ENCODE assay signal across 8 mouse cellular contexts in the genomic region with DNA sequence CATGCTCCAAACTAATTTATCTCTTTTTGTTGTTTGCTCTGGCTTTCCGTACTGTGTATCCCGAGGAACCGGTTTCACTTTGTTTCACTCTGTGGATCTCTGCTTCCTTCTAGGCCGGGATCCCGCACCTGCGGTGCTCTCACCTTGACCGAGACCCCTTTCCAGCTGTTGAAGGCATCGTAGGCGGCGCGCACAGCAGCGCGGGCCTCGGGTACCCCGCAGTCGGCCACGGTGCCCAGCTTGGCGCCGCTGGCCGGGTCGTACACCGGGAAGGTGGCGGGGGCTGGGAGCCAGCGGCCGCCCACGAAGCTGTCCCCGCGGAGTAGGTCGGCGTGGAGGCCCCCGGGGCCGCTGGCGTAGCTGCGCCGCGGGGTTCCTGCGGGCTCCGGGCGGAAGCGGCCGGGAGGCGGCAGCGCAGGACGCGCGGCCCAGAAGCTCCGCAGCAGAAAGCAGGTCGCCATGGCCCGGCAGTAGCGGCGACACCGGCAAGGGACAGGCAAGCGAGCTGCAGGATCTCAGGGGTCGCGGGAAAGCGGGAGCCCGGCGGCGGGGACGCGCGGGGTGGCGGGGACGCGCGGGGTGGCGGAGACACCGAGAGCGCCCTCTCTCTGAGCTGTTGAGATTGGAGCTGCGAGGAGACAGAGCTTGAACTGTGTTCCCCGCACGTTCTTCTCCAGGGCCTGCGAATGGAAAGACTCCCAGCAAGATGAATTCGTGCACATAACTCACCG. TPM values are rescaled to one million over a fixed set of nuclear protein-coding genes. Genes with fewer than 3 reads are reported as not detected.
A peak's percentile ranks its signal among the peaks of the same experiment; 100 is the strongest.
DNase-seq lines count a peak whose midpoint lies in the region; ATAC-seq and TF ChIP-seq lines count a peak whose summit lies in the region.

Gene Aldh5a1 (minus strand): TSS at position 554 of the 731 bp plus-strand sequence.

- TF ChIP-seq CTCF in CH12.LX (conservative IDR thresholded peaks at IDR 0.05 in 1 of 2, IDR thresholded peaks at IDR 0.05 in 1 of 2; ENCODE audit: low read depth in 2 of 2, low read length in 2 of 2) = peak in 1 of 2 experiments; percentile 51; a peak in 2 of 4 replicates
- peak; percentile 44 for TF ChIP-seq CTCF in heart, postnatal 0 days (IDR thresholded peaks at IDR 0.05; ENCODE audit: low read depth)
- 0 out of 2 replicates have a peak, but pooled peaks have one; percentile 35 for TF ChIP-seq CTCF in thymus, adult 2 months (IDR thresholded peaks at IDR 0.05; ENCODE audit: borderline replicate concordance, control insufficient read depth, extremely low read depth, insufficient read depth, low read length, poor library complexity)

- no peaks in the 10 kb centered on the region for H3K9me3 ChIP-seq in CH12.LX (replicated peaks; ENCODE audit: low read length)
- H3K9me3 ChIP-seq in forebrain, embryonic 14.5 days (replicated peaks; ENCODE audit: control insufficient read depth, low read length) = no peaks in the 10 kb centered on the region
- H3K9me3 ChIP-seq in heart, postnatal 0 days (replicated peaks; ENCODE audit: control insufficient read depth, low read length) = no peaks in the 10 kb centered on the region
- H3K9me3 ChIP-seq in liver, embryonic 16.5 days (replicated peaks; ENCODE audit: control insufficient read depth, low read length) = no peaks in the 10 kb centered on the region
- H3K9me3 ChIP-seq in neural tube, embryonic 14.5 days (ENCODE audit: control insufficient read depth, low read length) = no peaks in the 10 kb centered on the region

- ATAC-seq in forebrain, embryonic 14.5 days = peak; percentile 91
- peak; percentile 85 for ATAC-seq in heart, postnatal 0 days (ENCODE audit: insufficient read depth, low read depth)
- peak; percentile 71 for ATAC-seq in liver, embryonic 16.5 days (ENCODE audit: low read depth)
- ATAC-seq in neural tube, embryonic 14.5 days (ENCODE audit: low read depth) = peak; percentile 90

- dilution Hi-C loops in CH12.LX (cut with MboI; ENCODE audit: extremely low pct_ligation_motif_present, extremely low pct_unique_long_range_greater_than_20kb, low sequenced_read_pairs) = no loop called here

- peak; percentile 40; the same call in 1 of the 2 replicates for TF ChIP-seq POLR2A in CH12.LX (IDR thresholded peaks at IDR 0.05; ENCODE audit: low read depth, low read length)
- no peak for TF ChIP-seq POLR2A in thymus, adult 2 months (IDR thresholded peaks at IDR 0.05; ENCODE audit: control insufficient read depth, extremely low read depth, insufficient read depth, low read length, poor library complexity)

- TF ChIP-seq EP300 in CH12.LX (IDR thresholded peaks at IDR 0.05; ENCODE audit: low read length) = no peak
- no peak for TF ChIP-seq EP300 in heart, postnatal 0 days (IDR thresholded peaks at IDR 0.05; ENCODE audit: low read depth)

- H3K27ac ChIP-seq in CH12.LX (ENCODE audit: insufficient read depth, low read depth) = no peak within 1 kb of the TSS
- peak within 1 kb of the TSS; percentile 74 for H3K27ac ChIP-seq in forebrain, embryonic 14.5 days (ENCODE audit: low read depth, low read length)
- peak within 1 kb of the TSS; percentile 75 for H3K27ac ChIP-seq in heart, postnatal 0 days (ENCODE audit: low read depth)
- peak within 1 kb of the TSS; percentile 44; the same call in 1 of the 2 replicates for H3K27ac ChIP-seq in liver, embryonic 16.5 days (ENCODE audit: low read length)
- peak within 1 kb of the TSS; percentile 77 for H3K27ac ChIP-seq in neural tube, embryonic 14.5 days (ENCODE audit: low read depth, low read length)
- no peak within 1 kb of the TSS for H3K27ac ChIP-seq in thymus, adult 2 months (ENCODE audit: control insufficient read depth, insufficient read depth, low read length)

- peaks cover 13% of the 10 kb centered on the region for H3K27me3 ChIP-seq in CH12.LX (replicated peaks)
- no peaks in the 10 kb centered on the region for H3K27me3 ChIP-seq in forebrain, embryonic 14.5 days (replicated peaks; ENCODE audit: control insufficient read depth, insufficient read depth, low read length)
- no peaks in the 10 kb centered on the region for H3K27me3 ChIP-seq in heart, postnatal 0 days (ENCODE audit: control insufficient read depth, insufficient read depth, low read length)
- peaks cover 28% of the 10 kb centered on the region for H3K27me3 ChIP-seq in liver, embryonic 16.5 days (ENCODE audit: control insufficient read depth, insufficient read depth, low read depth, low read length)
- H3K27me3 ChIP-seq in neural tube, embryonic 14.5 days (ENCODE audit: control insufficient read depth, insufficient read depth, low read length) = no peaks in the 10 kb centered on the region
- peaks cover 3% of the 10 kb centered on the region; the same call in 1 of the 2 replicates for H3K27me3 ChIP-seq in thymus, adult 2 months (ENCODE audit: control insufficient read depth, insufficient read depth, low read length)

- no peaks in the 10 kb centered on the region for H3K36me3 ChIP-seq in CH12.LX (replicated peaks in 1 of 2; ENCODE audit: control insufficient read depth in 1 of 2, insufficient read depth in 1 of 2, low read length in 1 of 2)
- H3K36me3 ChIP-seq in forebrain, embryonic 14.5 days (ENCODE audit: control insufficient read depth, insufficient read depth, low read length) = no peaks in the 10 kb centered on the region
- H3K36me3 ChIP-seq in heart, postnatal 0 days (replicated peaks; ENCODE audit: control insufficient read depth, insufficient read depth, low read length) = no peaks in the 10 kb centered on the region
- no peaks in the 10 kb centered on the region for H3K36me3 ChIP-seq in liver, embryonic 16.5 days (ENCODE audit: control insufficient read depth, insufficient read depth)
- H3K36me3 ChIP-seq in neural tube, embryonic 14.5 days (ENCODE audit: control insufficient read depth, insufficient read depth, low read length) = no peaks in the 10 kb centered on the region
- no peaks in the 10 kb centered on the region for H3K36me3 ChIP-seq in thymus, adult 2 months (ENCODE audit: control insufficient read depth, insufficient read depth, low read length)

- H3K4me3 ChIP-seq in CH12.LX (replicated peaks in 1 of 3; ENCODE audit: low read depth in 2 of 3, low read length in 2 of 3, poor library complexity in 1 of 3) = peak within 1 kb of the TSS; percentile 50 to 90 (median 61)
- peak within 1 kb of the TSS; percentile 85 for H3K4me3 ChIP-seq in forebrain, embryonic 14.5 days (ENCODE audit: low read depth, low read length)
- H3K4me3 ChIP-seq in heart, postnatal 0 days (ENCODE audit: low read depth, low read length) = peak within 1 kb of the TSS; percentile 91
- H3K4me3 ChIP-seq in liver, embryonic 16.5 days (ENCODE audit: low read depth, low read length) = peak within 1 kb of the TSS; percentile 69
- peak within 1 kb of the TSS; percentile 83 for H3K4me3 ChIP-seq in neural tube, embryonic 14.5 days (ENCODE audit: low read depth, low read length)
- H3K4me3 ChIP-seq in thymus, adult 2 months (ENCODE audit: control insufficient read depth, insufficient read depth, low read length) = peak within 1 kb of the TSS; percentile 63

- DNase-seq in CH12.LX (ENCODE audit: extremely low read depth) = peak; percentile 43
- DNase-seq in c-Kit-positive CD71-negative TER-119-negative erythroid progenitor cells, embryonic 14.5 days (ENCODE audit: low read depth) = peak; percentile 33
- DNase-seq in forebrain, embryonic 14.5 days (ENCODE audit: low spot score) = peak; percentile 84
- peak; percentile 75 for DNase-seq in heart, postnatal 0 days (ENCODE audit: low spot score)
- peak; percentile 76 to 89 for DNase-seq in kidney, postnatal 36 days
- DNase-seq in thymus, adult 2 months = peak; percentile 60

- under 1% methylated on average over 75 of the region's 75 CpGs for WGBS in forebrain, embryonic 14.5 days
- WGBS in heart, postnatal 0 days = under 1% methylated on average over 72 of the region's 75 CpGs
- under 1% methylated on average over 75 of the region's 75 CpGs for WGBS in liver, embryonic 16.5 days (ENCODE audit: insufficient replicate concordance)
- WGBS in neural tube, embryonic 14.5 days = under 1% methylated on average over 72 of the region's 75 CpGs
- 2% methylated on average over 75 of the region's 75 CpGs for WGBS in thymus, adult 2 months

- in situ Hi-C loops in CH12.LX (cut with MboI; ENCODE audit: low pct_ligation_motif_present, low pct_unique_long_range_greater_than_20kb, low sequenced_read_pairs) = loop anchor here (5.0 kb wide), 1 partner anchor 45 kb away; no protein-coding TSS in a partner anchor

- peaks cover 0 to 10% of the 10 kb centered on the region in 2 experiments; a peak in 2 of 4 replicates for H3K4me1 ChIP-seq in CH12.LX (ENCODE audit: control insufficient read depth in 1 of 2, insufficient read depth in 2 of 2)
- H3K4me1 ChIP-seq in forebrain, embryonic 14.5 days (ENCODE audit: control insufficient read depth, insufficient read depth, low read length) = peaks cover 4% of the 10 kb centered on the region; the same call in 1 of the 2 replicates
- H3K4me1 ChIP-seq in heart, postnatal 0 days (ENCODE audit: control insufficient read depth, insufficient read depth) = peaks cover 12% of the 10 kb centered on the region; the same call in 1 of the 2 replicates
- no peaks in the 10 kb centered on the region for H3K4me1 ChIP-seq in liver, embryonic 16.5 days (ENCODE audit: control insufficient read depth, low read depth, low read length)
- H3K4me1 ChIP-seq in neural tube, embryonic 14.5 days (ENCODE audit: control insufficient read depth, insufficient read depth, low read length) = peaks cover 5% of the 10 kb centered on the region
- peaks cover 6% of the 10 kb centered on the region; the same call in 1 of the 2 replicates for H3K4me1 ChIP-seq in thymus, adult 2 months (replicated peaks; ENCODE audit: control insufficient read depth, insufficient read depth, low read length)

- peak within 1 kb of the TSS; percentile 80 for H3K4me2 ChIP-seq in CH12.LX (ENCODE audit: insufficient read depth, low read depth, poor library complexity, severe bottlenecking)
- H3K4me2 ChIP-seq in forebrain, embryonic 14.5 days (ENCODE audit: low read length) = peak within 1 kb of the TSS; percentile 81
- peak within 1 kb of the TSS; percentile 85 for H3K4me2 ChIP-seq in heart, postnatal 0 days (ENCODE audit: low read depth, low read length)
- peak within 1 kb of the TSS; percentile 61 for H3K4me2 ChIP-seq in liver, embryonic 16.5 days (ENCODE audit: low read depth, low read length)
- H3K4me2 ChIP-seq in neural tube, embryonic 14.5 days (ENCODE audit: low read depth, low read length) = peak within 1 kb of the TSS; percentile 52

- H3K79me2 ChIP-seq in CH12.LX (replicated peaks; ENCODE audit: control insufficient read depth, extremely low read depth, insufficient read depth, poor library complexity, severe bottlenecking) = no peaks in the 10 kb centered on the region; the same call in 1 of the 2 replicates

- peak within 1 kb of the TSS; percentile 82 for H3K9ac ChIP-seq in CH12.LX (ENCODE audit: insufficient read depth, low read depth)
- H3K9ac ChIP-seq in forebrain, embryonic 14.5 days (ENCODE audit: low read length) = peak within 1 kb of the TSS; percentile 88
- peak within 1 kb of the TSS; percentile 90 for H3K9ac ChIP-seq in heart, postnatal 0 days (replicated peaks; ENCODE audit: low read depth, low read length)
- peak within 1 kb of the TSS; percentile 69 for H3K9ac ChIP-seq in liver, embryonic 16.5 days (ENCODE audit: low read depth, low read length)
- H3K9ac ChIP-seq in neural tube, embryonic 14.5 days (replicated peaks; ENCODE audit: low read depth, low read length) = peak within 1 kb of the TSS; percentile 85

- TF ChIP-seq RAD21 in CH12.LX (IDR thresholded peaks at IDR 0.05; ENCODE audit: low read depth, low read length) = no peak

RNA-seq across cellular contexts. Expression of gene Aldh5a1, which starts in this region (rescaled TPM):
- 1.6 and 2.4 TPM in 2 replicates for total RNA-seq in CH12.LX (2012; rRNA removed)
- total RNA-seq in CH12.LX (2014; rRNA removed) = 0.36 and 0.50 TPM in 2 replicates
- polyA plus RNA-seq in CH12.LX (2012; ENCODE audit: insufficient read length, low read depth) = 0.93 and 1.3 TPM in 2 replicates
- polyA plus RNA-seq in forebrain, embryonic 14.5 days (2014; fragmentation: Nextera tagmentation; extraction: Ambion mirVana) = 7.5 and 8.0 TPM in 2 replicates
- 24.8 and 27.7 TPM in 2 replicates for total RNA-seq in heart, postnatal 0 days (2014; rRNA removed; ENCODE audit: low replicate concordance)
- 11.2 and 11.6 TPM in 2 replicates for polyA plus RNA-seq in heart, postnatal 0 days (2015; fragmentation: Nextera tagmentation; extraction: Ambion mirVana)
- 3.7 and 4.3 TPM in 2 replicates for polyA plus RNA-seq in liver, embryonic 16.5 days (2015; fragmentation: Nextera tagmentation; extraction: Ambion mirVana)
- polyA plus RNA-seq in neural tube, embryonic 14.5 days (2014; fragmentation: Nextera tagmentation; extraction: Ambion mirVana) = 15.4 and 16.3 TPM in 2 replicates
- polyA plus RNA-seq in thymus, adult 2 months (2012; rRNA removed) = 1.3 and 1.4 TPM in 2 replicates

Comparison
In these comparisons a context has a peak if more than half of its experiments do, and no peak if none do; other contexts are left out.
1. DNase-seq: peak in every context shown above with its lines; median percentile 84 in forebrain, embryonic 14.5 days; 82 in kidney, postnatal 36 days; 75 in heart, postnatal 0 days; 60 in thymus, adult 2 months; 43 in CH12.LX; 33 in c-Kit-positive CD71-negative TER-119-negative erythroid progenitor cells, embryonic 14.5 days.
2. H3K27ac ChIP-seq: peak in forebrain, embryonic 14.5 days (single experiment), heart, postnatal 0 days (single experiment), liver, embryonic 16.5 days (single experiment) and neural tube, embryonic 14.5 days (single experiment); none in CH12.LX (single experiment) and thymus, adult 2 months (single experiment).
3. Peak in every context shown above with its lines, with median percentiles within 50 percentile points of each other: H3K4me2 ChIP-seq, H3K4me3 ChIP-seq, H3K9ac ChIP-seq and ATAC-seq.